Mouse (Mus musculus) MEL (cell line): ENCODE data around the gene Syn3. TPM values are rescaled to one million over a fixed set of nuclear protein-coding genes. Genes with fewer than 3 reads are reported as not detected.

ENCODE experiments used
- DNase-seq: peaks from one replicate; pipeline ENCODE4 v3.0.0; 2011; ENCODE audit warnings: low read depth, low spot score
- H3K27ac ChIP-seq: 2 replicates; pipeline ENCODE4 v1.5.1; 2012; ENCODE audit warnings: low read depth, mild to moderate bottlenecking, control low read depth, low read length, moderate library complexity; ENCODE audit not compliant: control insufficient read depth
- H3K27me3 ChIP-seq, 2 experiments: fragments of 150-350 bp in 1 of 2; sonication (generic) in 1 of 2; 2 replicates each; pipeline ENCODE4 v1.6.1; 2012; ENCODE audit warnings: low read length in 2 of 2, mild to moderate bottlenecking in 2 of 2, improper control_type of control experiment in 1 of 2, moderate library complexity in 1 of 2; ENCODE audit not compliant: insufficient read depth in 2 of 2, control insufficient read depth in 1 of 2
- H3K36me3 ChIP-seq, 2 experiments: 2 replicates each; pipeline ENCODE4 v1.6.1; 2012 to 2014; ENCODE audit warnings: low read length in 2 of 2, improper control_type of control experiment in 1 of 2, inconsistent platforms in 1 of 2, mild to moderate bottlenecking in 1 of 2; ENCODE audit not compliant: insufficient read depth in 2 of 2, control insufficient read depth in 1 of 2
- H3K4me1 ChIP-seq, 2 experiments: fragments of 150-350 bp in 1 of 2; sonication (generic) in 1 of 2; 2 replicates each; pipeline ENCODE4 v1.6.1; 2012; ENCODE audit warnings: low read length in 2 of 2, improper control_type of control experiment in 1 of 2, mild to moderate bottlenecking in 1 of 2; ENCODE audit not compliant: insufficient read depth in 2 of 2, control insufficient read depth in 1 of 2
- H3K4me3 ChIP-seq, 2 experiments: fragments of 150-350 bp in 1 of 2; sonication (generic) in 1 of 2; 2 replicates each; pipeline ENCODE4 v1.5.1; 2012; ENCODE audit warnings: low read depth in 2 of 2, low read length in 2 of 2, mild to moderate bottlenecking in 2 of 2, moderate library complexity in 2 of 2, control low read depth in 1 of 2, improper control_type of control experiment in 1 of 2; ENCODE audit not compliant: control insufficient read depth in 1 of 2, insufficient read depth in 1 of 2
- H3K79me2 ChIP-seq: 2 replicates; pipeline ENCODE4 v1.6.1; 2012; ENCODE audit warnings: mild to moderate bottlenecking, low read length, moderate library complexity; ENCODE audit not compliant: control insufficient read depth, poor library complexity, insufficient read depth
- H3K9ac ChIP-seq: 2 replicates; pipeline ENCODE4 v1.6.1; 2012; ENCODE audit warnings: low read depth, mild to moderate bottlenecking, control low read depth, low read length, moderate library complexity; ENCODE audit not compliant: control insufficient read depth, poor library complexity, severe bottlenecking
- H3K9me3 ChIP-seq: fragments of 150-350 bp; sonication (generic); replicated peaks from 2 replicates; pipeline ENCODE4 v1.6.1; 2012; ENCODE audit warnings: mild to moderate bottlenecking, low read length, improper control_type of control experiment, moderate library complexity; ENCODE audit not compliant: insufficient read depth
- BHLHE40 ChIP-seq: IDR thresholded peaks from 2 replicates; pipeline ENCODE4 v1.6.1; 2012; ENCODE audit warnings: low read depth, mild to moderate bottlenecking, inconsistent platforms, low read length, improper control_type of control experiment, borderline replicate concordance
- CHD1 ChIP-seq: IDR thresholded peaks from 2 replicates; pipeline ENCODE4 v1.6.1; 2012; ENCODE audit warnings: low read depth, mild to moderate bottlenecking, inconsistent platforms, low read length, improper control_type of control experiment
- CHD2 ChIP-seq: IDR thresholded peaks from 2 replicates; pipeline ENCODE4 v1.6.1; 2011; ENCODE audit warnings: low read length, improper control_type of control experiment
- CTCF ChIP-seq, 3 experiments: IDR thresholded peaks in 2 of 3; conservative IDR thresholded peaks in 1 of 3; 2 replicates each; pipeline ENCODE4 v1.5.1; 2011 to 2012; ENCODE audit warnings: low read length in 3 of 3, low read depth in 2 of 3, mild to moderate bottlenecking in 2 of 3, improper control_type of control experiment in 1 of 3, inconsistent platforms in 1 of 3, mixed read lengths in 1 of 3, moderate library complexity in 1 of 3; ENCODE audit not compliant: control insufficient read depth in 1 of 3, insufficient read depth in 1 of 3, poor library complexity in 1 of 3, severe bottlenecking in 1 of 3
- E2F4 ChIP-seq: IDR thresholded peaks from 2 replicates; pipeline ENCODE4 v1.6.1; 2011; ENCODE audit warnings: low read depth, low read length, improper control_type of control experiment, borderline replicate concordance
- EP300 ChIP-seq, 2 experiments: IDR thresholded peaks; 2 replicates each; pipeline ENCODE4 v1.6.1; 2011; ENCODE audit warnings: improper control_type of control experiment in 2 of 2, low read length in 2 of 2, low read depth in 1 of 2, mild to moderate bottlenecking in 1 of 2
- JUND ChIP-seq: IDR thresholded peaks from 2 replicates; pipeline ENCODE4 v1.6.1; 2011; ENCODE audit warnings: low read depth, mild to moderate bottlenecking, improper control_type of control experiment, low read length
- KAT2A ChIP-seq: conservative IDR thresholded peaks from 2 replicates; pipeline ENCODE4 v1.6.1; 2012; ENCODE audit warnings: low read depth, low read length, improper control_type of control experiment, inconsistent platforms
- MYB ChIP-seq: IDR thresholded peaks from 2 replicates; pipeline ENCODE4 v1.6.1; 2011; ENCODE audit warnings: mild to moderate bottlenecking, low read depth, low read length, improper control_type of control experiment
- POLR2A ChIP-seq, 2 experiments: IDR thresholded peaks; 2 replicates each; pipeline ENCODE4 v1.6.1; 2011 to 2012; ENCODE audit warnings: low read length in 2 of 2, mild to moderate bottlenecking in 2 of 2, control low read depth in 1 of 2, improper control_type of control experiment in 1 of 2, low read depth in 1 of 2, moderate library complexity in 1 of 2; ENCODE audit not compliant: control insufficient read depth in 1 of 2, insufficient read depth in 1 of 2, poor library complexity in 1 of 2
- POLR2AphosphoS5 ChIP-seq: IDR thresholded peaks from 2 replicates; pipeline ENCODE4 v1.6.1; 2012; ENCODE audit warnings: low read depth, borderline replicate concordance, mild to moderate bottlenecking, inconsistent platforms, low read length, moderate library complexity, mixed read lengths
- RAD21 ChIP-seq: IDR thresholded peaks from 2 replicates; pipeline ENCODE4 v1.6.1; 2011; ENCODE audit warnings: mild to moderate bottlenecking, low read depth, low read length, improper control_type of control experiment
- RCOR1 ChIP-seq: IDR thresholded peaks from 2 replicates; pipeline ENCODE4 v1.6.1; 2012; ENCODE audit warnings: low read depth, mild to moderate bottlenecking, inconsistent platforms, low read length, improper control_type of control experiment
- SIN3A ChIP-seq: IDR thresholded peaks from 2 replicates; pipeline ENCODE4 v1.6.1; 2012; ENCODE audit warnings: low read length, improper control_type of control experiment, inconsistent platforms
- SMC3 ChIP-seq: IDR thresholded peaks from 2 replicates; pipeline ENCODE4 v1.6.1; 2011; ENCODE audit warnings: low read depth, low read length, improper control_type of control experiment
- TAL1 ChIP-seq: IDR thresholded peaks from 2 replicates; pipeline ENCODE4 v1.6.1; 2012; ENCODE audit warnings: mild to moderate bottlenecking, inconsistent platforms, low read length, moderate library complexity, mixed read lengths
- USF1 ChIP-seq: IDR thresholded peaks from 2 replicates; pipeline ENCODE4 v1.6.1; 2014; ENCODE audit warnings: low read depth, mild to moderate bottlenecking, inconsistent platforms, low read length, improper control_type of control experiment, moderate library complexity
- USF2 ChIP-seq, 2 experiments: IDR thresholded peaks; 2 replicates each; pipeline ENCODE4 v1.6.1; 2011 to 2012; ENCODE audit warnings: improper control_type of control experiment in 2 of 2, low read length in 2 of 2, borderline replicate concordance in 1 of 2, inconsistent platforms in 1 of 2, low read depth in 1 of 2, mild to moderate bottlenecking in 1 of 2; ENCODE audit not compliant: insufficient read depth in 1 of 2
- ZC3H11A ChIP-seq: IDR thresholded peaks from 2 replicates; pipeline ENCODE4 v1.6.1; 2012; ENCODE audit warnings: low read depth, mild to moderate bottlenecking, inconsistent platforms, low read length, improper control_type of control experiment
- ZKSCAN1 ChIP-seq: IDR thresholded peaks from 2 replicates; pipeline ENCODE4 v1.6.1; 2012; ENCODE audit warnings: low read depth, mild to moderate bottlenecking, inconsistent platforms, low read length, improper control_type of control experiment, moderate library complexity
- ZNF384 ChIP-seq: IDR thresholded peaks from 2 replicates; pipeline ENCODE4 v1.6.1; 2012; ENCODE audit warnings: low read depth, mild to moderate bottlenecking, inconsistent platforms, low read length, improper control_type of control experiment
- polyA plus RNA-seq, 2 experiments: library from polyadenylated mRNA; stranded (reverse) in 1 of 2; unstranded in 1 of 2; fragments of >175 nt in 1 of 2; fragments of >200 nt in 1 of 2; gene quantifications; 2 replicates each; pipeline versions ENCODE4 v1.2.1 to v1.2.4; 2012; ENCODE audit warnings: low replicate concordance in 2 of 2, low read depth in 1 of 2; ENCODE audit not compliant: insufficient read length in 2 of 2, insufficient read depth in 1 of 2, missing spikeins in 1 of 2
- total RNA-seq: library from RNA; depleted of rRNA; stranded (reverse); fragments of 300-350 nt; gene quantifications from 2 replicates; pipeline ENCODE4 v1.2.3, GENCODE M21; 2012

Syn3 gene
- total and polyA plus RNA-seq, 3 experiments = 0.06 TPM; not detected in 2

GRCm38 (mm10) chr10:86455296-86456055, 43.2 kb downstream of the Syn3 start:
- H3K27me3 ChIP-seq = no peaks in the 10 kb centered on the region
- no peaks in the 10 kb centered on the region for H3K36me3 ChIP-seq
- no peak overlapping the region for H3K4me3 ChIP-seq
- DNase-seq = no peak
- H3K9me3 ChIP-seq = no peaks in the 10 kb centered on the region
- H3K27ac ChIP-seq = no peak overlapping the region
- no peaks in the 10 kb centered on the region for H3K79me2 ChIP-seq
- H3K4me1 ChIP-seq = no peaks in the 10 kb centered on the region
- no peak overlapping the region for H3K9ac ChIP-seq
- TF ChIP-seq POLR2AphosphoS5 (no peak), BHLHE40 (no peak), USF1 (no peak), JUND (no peak), MYB (no peak), SMC3 (no peak), ZKSCAN1 (no peak), CHD2 (no peak), KAT2A (no peak), E2F4 (no peak), RCOR1 (no peak), TAL1 (no peak), POLR2A (IDR thresholded peaks at IDR 0.05; ENCODE audit: control insufficient read depth in 1 of 2, insufficient read depth in 1 of 2, low read depth in 1 of 2, low read length in 2 of 2, poor library complexity in 1 of 2) (no peak), CHD1 (no peak), SIN3A (no peak), ZNF384 (no peak), EP300 (IDR thresholded peaks at IDR 0.05; ENCODE audit: low read depth in 1 of 2, low read length in 2 of 2) (no peak)

GRCm38 (mm10) chr10:86452326-86452995, 46.2 kb downstream of the Syn3 start:
- no peaks in the 10 kb centered on the region for H3K79me2 ChIP-seq
- H3K9me3 ChIP-seq = no peaks in the 10 kb centered on the region
- no peaks in the 10 kb centered on the region for H3K36me3 ChIP-seq
- H3K4me3 ChIP-seq = no peak overlapping the region
- H3K27me3 ChIP-seq = no peaks in the 10 kb centered on the region
- H3K27ac ChIP-seq = no peak overlapping the region
- no peak for TF ChIP-seq USF1
- peak; percentile 16 for TF ChIP-seq ZC3H11A
- no peak for TF ChIP-seq USF2 (IDR thresholded peaks at IDR 0.05; ENCODE audit: borderline replicate concordance in 1 of 2, insufficient read depth in 1 of 2, low read depth in 1 of 2, low read length in 2 of 2)
- peak; percentile 62 for TF ChIP-seq SMC3
- peak; percentile 22 to 61 (median 55); a peak in 5 of 6 replicates for TF ChIP-seq CTCF (IDR thresholded peaks at IDR 0.05 in 2 of 3, conservative IDR thresholded peaks at IDR 0.05 in 1 of 3; ENCODE audit: control insufficient read depth in 1 of 3, insufficient read depth in 1 of 3, low read depth in 2 of 3, low read length in 3 of 3, poor library complexity in 1 of 3, severe bottlenecking in 1 of 3)
- TF ChIP-seq RAD21 = peak; percentile 57
- TF ChIP-seq CHD1 = no peak
- DNase-seq = peak; percentile 33
- no peaks in the 10 kb centered on the region for H3K4me1 ChIP-seq
- no peak overlapping the region for H3K9ac ChIP-seq
